Mouse (Mus musculus) CD4-positive, CD25-positive, alpha-beta regulatory T cell, adult 2 months (primary cell): ENCODE results near the gene Unc13d.

Experiments
- DNase-seq: peaks from one replicate; pipeline ENCODE4 v3.0.0-alpha.2; 2012; ENCODE audit warnings: low read depth, low spot score

Gene Unc13d

GRCm38 (mm10) chr11:116078221-116078620, 460 bp upstream of the Unc13d start:
- peak; percentile 90 for DNase-seq

GRCm38 (mm10) chr11:116076836-116077235, 925 bp downstream of the Unc13d start:
- peak; percentile 71 for DNase-seq

DNA sequence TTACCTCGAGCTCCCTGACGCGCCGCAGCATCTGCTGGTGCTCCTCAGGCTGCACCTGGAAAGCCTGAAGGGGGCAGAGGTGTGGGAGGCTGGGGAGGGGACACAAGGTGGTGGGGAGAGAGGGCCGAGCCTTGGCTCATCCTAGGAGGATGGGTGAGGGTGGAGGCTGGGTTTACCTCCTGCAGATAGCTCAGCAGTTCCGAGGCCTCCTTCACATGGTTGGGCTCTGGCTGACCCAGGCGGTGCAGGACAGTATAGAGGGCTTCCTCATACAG, 1.6 kb downstream of the Unc13d start:
- no peak for DNase-seq

GRCm38 (mm10) chr11:116075539-116076265, 2.1 kb downstream of the Unc13d start:
- no peak for DNase-seq

DNA sequence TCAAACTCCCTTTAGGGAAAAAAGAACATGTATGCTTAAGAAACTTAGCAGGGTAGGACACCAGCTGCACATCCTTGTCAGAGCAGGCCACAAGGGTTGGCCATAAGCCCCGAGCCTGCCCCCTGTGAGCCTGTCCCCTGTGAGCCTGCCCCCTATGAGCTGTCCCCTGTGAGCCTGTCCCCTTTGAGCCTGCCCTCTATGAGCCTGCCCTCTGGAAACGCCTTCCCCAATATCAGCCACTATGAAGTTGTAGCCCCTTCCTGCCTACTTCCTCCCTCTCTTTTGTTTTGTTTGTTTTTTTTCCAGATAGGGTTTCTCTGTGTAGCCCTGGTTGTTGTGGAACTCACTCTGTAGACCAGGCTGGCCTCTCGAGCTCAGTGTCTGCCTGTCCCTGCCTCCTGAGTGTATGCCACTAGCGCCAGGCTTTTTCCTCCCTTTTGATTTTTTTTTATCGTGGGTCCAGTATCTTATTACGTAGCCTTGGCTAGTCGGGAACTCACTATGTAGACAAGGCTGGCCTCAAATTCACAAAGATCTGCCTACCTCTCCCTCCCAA, 3.2 kb downstream of the Unc13d start:
- no peak for DNase-seq

DNA sequence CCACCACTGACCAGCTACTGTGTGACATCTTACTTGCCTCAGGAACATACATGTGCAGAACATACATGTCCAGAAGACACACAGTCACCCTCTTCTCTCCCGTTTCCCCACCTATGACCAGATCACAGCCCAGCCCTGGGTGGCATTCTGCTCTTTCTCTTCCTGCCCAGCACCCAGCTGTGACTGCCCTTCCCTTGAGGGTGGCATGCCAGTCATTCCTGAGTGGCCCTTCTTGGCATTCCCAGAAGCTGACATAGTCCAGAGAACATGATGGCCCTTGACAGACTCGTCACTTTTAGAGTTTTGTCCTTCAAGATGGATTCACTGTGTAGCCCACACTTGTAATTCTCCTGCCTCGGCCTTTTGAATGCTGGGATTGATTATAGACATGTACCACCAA, 5.2 kb downstream of the Unc13d start:
- DNase-seq, result no peak

GRCm38 (mm10) chr11:116071510-116071909, 6.3 kb downstream of the Unc13d start:
- DNase-seq, result peak; percentile 81

DNA sequence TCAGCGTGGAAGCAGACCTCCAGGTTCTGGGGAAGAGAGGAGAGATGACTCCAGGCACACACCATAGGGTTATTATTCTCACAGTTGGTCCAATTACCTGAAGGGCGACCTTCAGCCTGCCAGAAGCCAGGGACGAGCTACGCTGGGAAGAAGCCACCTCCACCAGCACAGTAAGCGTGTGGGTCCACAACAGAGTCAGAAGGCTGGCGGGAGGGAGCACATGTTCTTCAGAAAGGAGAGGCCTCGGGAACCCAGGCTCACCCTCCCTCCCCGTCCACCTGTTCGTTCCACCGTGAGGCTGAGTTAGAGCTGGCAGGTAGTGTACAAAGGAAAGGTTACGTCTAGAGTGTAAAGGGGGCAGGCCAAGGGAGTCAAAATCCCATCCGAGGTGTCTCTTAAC, 12.4 kb downstream of the Unc13d start:
- DNase-seq, result no peak

DNA sequence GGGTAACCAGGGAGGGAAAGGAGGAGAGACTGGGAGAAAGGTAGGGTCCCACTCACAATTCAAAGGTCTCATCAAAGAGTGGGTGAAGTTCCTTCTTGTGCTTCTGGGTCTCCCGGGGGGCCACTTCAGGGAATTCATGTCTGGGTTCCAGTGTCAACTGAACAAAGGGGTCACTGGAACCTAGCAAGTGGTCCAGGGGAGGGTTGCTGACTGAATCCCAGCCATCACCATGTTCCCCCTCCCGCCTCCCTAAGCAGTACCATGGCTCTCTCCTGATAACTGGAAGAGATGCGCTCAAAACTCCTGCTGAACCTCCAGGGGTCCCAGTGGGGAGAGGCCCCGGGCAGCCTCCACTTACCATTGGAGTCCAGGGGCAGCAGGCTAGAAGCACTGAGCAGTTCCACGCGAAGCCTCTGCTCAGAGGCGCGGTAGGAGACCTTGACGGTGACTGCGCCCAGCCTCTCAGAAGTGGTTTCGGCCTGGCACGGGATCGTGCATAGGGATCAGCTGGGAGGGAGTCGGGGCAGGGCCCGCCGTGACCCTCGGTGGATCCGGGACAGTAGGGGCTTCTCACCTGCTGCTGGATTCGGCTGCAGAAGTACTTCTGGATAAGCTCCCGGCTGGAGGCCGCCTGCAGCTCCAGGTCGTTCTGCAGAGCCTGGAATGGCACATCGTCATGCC, 13.4 kb downstream of the Unc13d start:
- no peak for DNase-seq

DNA sequence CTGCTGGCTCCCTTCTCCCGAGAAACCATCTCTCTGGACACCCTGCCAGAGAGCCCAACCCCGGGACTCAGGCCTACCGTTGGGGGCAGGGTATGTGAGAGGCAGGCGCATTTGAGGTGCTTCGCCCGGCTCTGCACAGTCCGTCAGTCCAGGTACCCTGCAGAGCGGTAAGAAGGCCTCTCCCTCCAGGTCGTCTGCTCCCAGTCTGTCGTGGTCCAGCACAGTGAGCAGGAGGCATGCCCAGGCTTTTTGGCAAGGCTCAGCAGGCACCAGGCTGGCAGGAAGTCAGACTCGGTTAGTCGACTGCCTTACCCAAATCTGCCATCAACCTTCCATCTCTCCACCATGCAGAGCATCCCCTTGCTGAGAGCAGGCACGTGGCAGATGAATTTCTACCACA, 14.2 kb downstream of the Unc13d start:
- DNase-seq, result no peak

DNA sequence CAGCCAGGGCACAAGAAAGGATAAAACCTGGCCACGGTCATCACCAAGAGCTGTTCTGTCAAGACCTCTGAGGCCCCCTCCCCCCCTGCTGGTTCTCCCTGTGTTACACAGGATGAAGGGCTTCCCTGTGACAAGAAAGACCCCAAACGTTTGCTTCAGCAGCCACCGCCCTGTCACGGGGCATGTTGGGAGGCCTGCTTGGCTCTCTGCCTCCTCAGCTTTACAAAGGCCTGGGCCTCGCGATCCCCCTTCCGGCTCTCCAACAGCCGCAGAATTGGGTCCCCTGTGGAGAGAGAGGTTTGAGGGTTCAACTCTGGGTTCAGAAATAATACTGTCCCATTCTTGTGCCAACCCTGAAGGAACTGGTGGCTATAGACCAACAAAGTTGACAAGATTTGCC, 15.2 kb downstream of the Unc13d start:
- DNase-seq, result no peak

DNA sequence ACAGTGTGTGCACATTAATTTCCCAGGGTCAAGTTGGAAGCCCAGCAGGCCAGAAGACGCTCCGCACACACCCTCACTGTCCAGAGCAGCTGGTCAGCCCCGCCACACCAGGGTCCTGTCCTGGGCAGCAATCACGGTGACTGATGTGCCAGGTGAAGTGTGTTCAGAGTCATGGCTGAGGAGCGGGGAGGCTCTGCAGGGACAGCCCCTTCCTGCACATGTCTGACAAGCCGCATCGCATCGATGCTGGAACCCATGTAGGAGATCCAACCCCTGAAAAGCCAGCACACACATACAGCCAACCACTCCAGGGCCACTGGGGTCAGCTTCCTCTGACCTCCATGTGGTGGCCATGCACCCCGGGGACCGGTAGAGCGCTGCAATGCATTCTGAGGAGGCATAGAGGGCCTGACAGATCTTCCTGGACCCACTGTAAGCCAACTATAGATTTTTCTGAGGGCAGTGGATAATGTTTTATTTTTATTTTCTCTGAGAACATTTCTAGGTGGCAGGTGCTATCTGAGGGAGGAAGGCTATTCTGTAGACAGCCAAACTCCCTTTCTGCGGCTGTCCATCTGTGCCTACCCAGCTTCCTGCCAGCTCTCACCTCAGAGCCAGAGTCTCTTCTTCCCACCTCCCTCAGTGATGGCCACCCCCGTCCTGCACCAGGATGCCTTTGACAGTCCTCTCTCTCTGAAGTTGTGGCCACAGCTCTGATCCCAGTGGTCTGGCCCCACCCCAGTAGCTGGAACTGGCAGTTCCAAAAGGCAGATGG, 15.9 kb downstream of the Unc13d start:
- no peak for DNase-seq

DNA sequence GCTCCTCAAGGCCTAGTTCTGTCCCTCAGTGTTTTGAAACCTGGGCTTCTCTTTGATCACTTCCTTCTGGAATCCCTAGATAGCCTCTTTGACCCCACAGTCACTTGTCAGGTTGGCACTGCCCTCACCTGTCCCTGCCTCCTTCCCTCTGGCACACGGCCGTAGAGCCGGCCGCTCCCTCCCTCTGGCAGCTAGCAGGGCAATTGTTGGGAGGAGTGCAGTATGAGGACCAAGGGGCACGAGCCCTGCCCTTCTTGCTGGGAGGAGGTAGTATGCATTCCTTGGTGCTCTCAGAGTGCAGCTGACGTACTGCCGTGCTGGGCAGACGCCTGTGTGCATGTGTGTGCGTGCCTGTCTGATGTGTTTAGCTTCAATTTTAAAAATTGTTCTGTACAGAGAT, 17.2 kb downstream of the Unc13d start:
- DNase-seq, result no peak

GRCm38 (mm10) chr11:116059691-116060025, 18.1 kb downstream of the Unc13d start:
- DNase-seq, result no peak

DNA sequence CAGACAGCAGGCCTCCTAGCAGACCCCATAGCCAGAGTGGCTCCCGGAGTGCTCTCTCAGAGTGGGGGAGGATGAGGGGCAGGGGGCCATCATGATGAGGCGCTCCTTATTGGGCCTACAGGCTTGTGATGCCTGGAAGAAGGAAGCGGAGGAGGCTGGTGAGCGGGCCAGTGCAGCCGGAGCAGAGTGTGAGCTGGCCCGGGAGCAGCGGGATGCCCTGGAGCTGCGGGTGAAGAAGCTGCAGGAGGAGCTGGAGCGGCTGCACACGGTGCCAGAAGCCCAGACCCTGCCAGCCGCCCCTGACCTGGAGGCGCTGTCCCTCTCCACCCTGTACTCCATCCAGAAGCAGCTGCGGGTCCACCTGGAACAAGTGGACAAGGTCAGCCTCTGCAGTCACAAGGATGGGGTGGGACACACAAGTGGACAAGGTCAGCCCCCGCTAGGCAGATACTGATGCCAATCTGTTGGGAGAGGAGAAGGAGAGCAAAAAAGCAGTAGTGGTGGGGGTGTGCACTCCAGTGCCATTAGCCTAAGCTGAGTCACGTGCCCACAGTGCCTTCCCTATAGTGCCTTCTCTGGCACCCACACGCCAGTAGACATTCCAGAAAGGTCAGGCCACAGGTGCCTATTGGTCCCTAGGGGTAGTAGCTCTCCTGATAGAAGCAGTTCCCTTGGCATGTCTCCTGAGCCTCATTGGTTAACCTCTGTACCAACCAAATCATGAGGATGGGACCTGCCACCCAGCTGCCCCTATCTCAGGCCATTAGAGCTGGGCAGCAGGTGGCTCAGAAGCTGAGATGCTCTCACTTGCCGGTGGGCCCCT, 18.7 kb downstream of the Unc13d start:
- no peak for DNase-seq

DNA sequence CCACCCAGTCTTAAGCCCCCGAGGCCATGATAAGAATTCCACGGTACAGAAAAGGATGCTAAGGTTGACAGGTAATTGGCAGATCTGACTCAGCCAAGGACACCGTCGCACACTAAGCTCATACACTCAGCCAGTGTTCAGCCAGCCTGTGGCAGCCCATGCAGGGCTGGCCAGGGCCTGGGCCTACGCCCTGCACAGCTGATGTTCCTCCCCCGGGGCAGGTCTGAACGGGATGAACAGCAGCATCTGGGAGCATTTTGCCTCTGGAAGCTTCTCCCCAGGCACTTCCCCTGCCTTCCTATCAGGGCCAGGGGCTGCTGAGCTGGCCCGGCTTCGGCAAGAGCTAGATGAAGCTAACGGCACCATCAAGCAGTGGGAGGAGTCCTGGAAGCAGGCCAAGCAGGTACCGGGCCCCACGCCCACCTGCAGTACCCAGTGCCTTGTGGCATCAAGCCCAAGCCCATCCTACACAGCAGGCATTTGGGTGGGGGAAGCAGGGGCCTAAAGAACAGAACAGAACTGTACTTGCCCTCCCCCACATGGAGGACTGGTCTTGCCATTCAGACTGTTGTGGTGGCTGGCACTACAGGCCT, 19.6 kb downstream of the Unc13d start:
- DNase-seq, result no peak

DNA sequence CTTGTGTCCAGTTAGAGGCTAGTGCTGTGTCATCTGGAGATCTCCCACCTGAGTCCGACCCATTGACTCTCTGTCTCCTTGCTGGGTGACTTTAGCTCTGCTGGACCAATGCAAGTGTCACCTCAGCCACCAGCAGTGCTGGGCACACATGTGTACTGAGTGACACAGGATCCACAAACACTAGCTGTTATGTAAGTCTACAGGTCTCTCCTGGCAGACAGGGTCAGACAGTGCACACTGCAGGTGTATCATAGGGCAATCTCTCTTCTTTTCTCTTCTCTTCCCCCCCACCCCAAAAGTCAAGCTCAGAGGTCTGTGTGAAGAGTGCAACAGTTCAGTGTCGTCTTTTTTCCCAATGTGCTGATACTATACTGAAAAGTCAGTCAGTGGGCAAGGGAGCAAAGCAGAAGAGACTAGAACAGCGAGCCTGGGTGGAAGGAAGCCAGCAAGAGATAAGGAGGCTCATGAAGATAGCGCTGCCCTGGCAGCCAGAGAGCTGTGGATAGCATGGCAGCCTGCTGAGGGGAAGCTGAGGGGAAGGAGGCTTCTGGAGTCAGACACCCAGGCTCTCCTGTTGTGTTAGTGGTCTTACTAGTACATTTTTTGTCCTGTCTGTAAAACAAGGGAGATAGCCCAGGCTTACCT, 20.4 kb downstream of the Unc13d start:
- DNase-seq, result no peak

DNA sequence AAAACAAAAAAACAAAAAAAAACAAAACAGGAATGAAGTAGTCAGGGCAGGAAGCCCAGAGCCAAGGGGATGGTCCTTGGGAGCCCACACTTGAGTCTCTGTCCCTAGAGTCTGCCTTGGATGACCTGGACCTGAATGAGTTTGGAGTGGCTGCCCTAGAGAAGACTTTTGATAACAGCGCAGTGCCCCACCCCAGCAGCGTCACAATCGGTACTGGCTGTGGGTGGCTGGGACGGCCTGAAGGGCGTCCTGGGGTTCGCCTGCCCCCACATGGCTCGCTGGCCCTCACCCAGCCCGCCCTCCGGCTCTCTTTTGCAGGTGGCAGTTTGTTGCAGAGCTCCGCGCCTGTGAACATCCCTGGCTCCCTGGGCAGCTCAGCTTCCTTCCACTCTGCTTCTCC, 21.9 kb downstream of the Unc13d start:
- DNase-seq, result no peak

DNA sequence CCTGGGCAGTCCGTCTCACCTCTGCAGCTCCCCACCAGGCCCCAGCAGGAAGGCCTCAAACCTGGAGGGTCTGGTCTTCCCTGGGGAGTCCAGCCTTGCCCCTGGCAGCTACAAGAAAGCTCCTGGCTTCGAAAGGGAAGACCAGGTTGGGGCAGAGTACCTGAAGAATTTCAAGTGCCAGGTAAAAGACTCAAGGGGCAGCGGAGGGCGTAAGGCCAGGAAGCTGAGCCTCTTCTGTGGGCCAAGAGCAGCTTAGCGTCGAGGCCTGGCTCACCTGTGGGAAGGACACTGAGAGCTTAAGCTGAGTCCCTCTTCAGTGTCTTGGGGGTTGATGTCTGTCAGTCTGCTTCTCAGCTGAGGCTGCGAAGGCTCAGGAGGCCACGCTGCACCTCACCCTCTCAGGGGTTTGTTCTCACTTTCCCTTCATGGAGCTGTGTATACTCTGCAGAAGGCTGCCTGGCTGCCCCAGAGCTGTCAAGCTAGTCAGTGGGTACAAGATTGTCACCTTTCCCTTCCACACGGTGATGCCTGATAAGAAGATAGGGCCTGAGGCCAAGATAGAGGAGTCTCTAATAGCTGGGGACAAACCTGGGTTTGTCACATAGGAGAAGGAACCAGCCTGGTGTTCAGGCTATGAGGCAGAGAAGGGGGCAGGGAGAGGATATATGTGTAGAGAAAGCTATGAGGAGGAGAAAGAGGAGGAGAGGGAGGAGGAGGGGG, 24.1 kb downstream of the Unc13d start:
- DNase-seq, result no peak

DNA sequence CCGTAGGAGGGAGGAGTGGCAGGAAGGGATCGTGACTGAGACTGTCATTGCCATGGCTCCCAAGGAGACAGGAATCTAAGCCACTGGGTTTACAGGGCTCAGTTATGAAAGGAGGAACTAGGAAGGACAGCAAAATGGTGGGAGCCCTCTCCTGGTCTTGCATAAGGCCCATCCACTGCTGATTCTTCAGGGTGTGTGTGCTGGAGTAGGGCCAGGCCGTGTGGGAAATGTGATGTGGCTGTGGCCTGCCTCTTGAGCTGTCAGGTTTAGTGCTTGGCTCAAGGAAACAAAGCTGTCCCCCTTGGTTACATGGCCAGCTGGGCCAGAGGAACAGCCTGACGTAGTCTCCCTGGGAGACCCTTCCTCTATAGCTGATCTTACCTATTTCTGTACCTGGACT, 27.6 kb downstream of the Unc13d start:
- no peak for DNase-seq
